Mouse (Mus musculus) midbrain, embryonic 12.5 days (tissue): Measurements from ENCODE around the gene Cmya5. TPM values are rescaled to one million over a fixed set of nuclear protein-coding genes. Genes with fewer than 3 reads are reported as not detected.
"Not testable (repeated sequence)": the region's sequence is repeated elsewhere in the genome, so short reads cannot be mapped to it uniquely, and the experiment has no call there.

ENCODE experiments used
- ATAC-seq: fragments of 200-750 bp; cut with Nextera tagmentation; 2 replicates; pipeline ENCODE4 v1.8.0; 2017; ENCODE audit warnings: low read depth, moderate TSS enrichment, moderate library complexity; ENCODE audit not compliant: low FRiP score
- H3K27ac ChIP-seq: fragments of 300-500 bp; sonication (generic); replicated peaks from 2 replicates; pipeline ENCODE4 v1.5.1; 2016; ENCODE audit warnings: mild to moderate bottlenecking
- H3K27me3 ChIP-seq: fragments of 300-500 bp; sonication (generic); 2 replicates; pipeline ENCODE4 v1.6.1; 2016; ENCODE audit warnings: mild to moderate bottlenecking
- H3K36me3 ChIP-seq: fragments of 300-500 bp; sonication (generic); 2 replicates; pipeline ENCODE4 v1.6.1; 2016
- H3K4me1 ChIP-seq: fragments of 300-500 bp; sonication (generic); 2 replicates; pipeline ENCODE4 v1.6.1; 2016
- H3K4me2 ChIP-seq: fragments of 300-500 bp; sonication (generic); replicated peaks from 2 replicates; pipeline ENCODE4 v1.6.1; 2016; ENCODE audit warnings: mild to moderate bottlenecking, moderate library complexity
- H3K4me3 ChIP-seq: fragments of 300-500 bp; sonication (generic); 2 replicates; pipeline ENCODE4 v1.5.1; 2016; ENCODE audit warnings: mild to moderate bottlenecking
- H3K9ac ChIP-seq: fragments of 300-500 bp; sonication (generic); replicated peaks from 2 replicates; pipeline ENCODE4 v1.6.1; 2016; ENCODE audit warnings: mild to moderate bottlenecking, moderate library complexity
- H3K9me3 ChIP-seq: fragments of 300-500 bp; sonication (generic); 2 replicates; pipeline ENCODE4 v1.6.1; 2016; ENCODE audit warnings: mild to moderate bottlenecking
- WGBS: fragments of 180-500 bp; shearing (Covaris S2); methylation state at CpG from one replicate; pipeline ENCODE4 v1.1.7; 2016; 5-methylcytosine and 5-hydroxymethylcytosine counted together
- polyA plus RNA-seq: library from polyadenylated mRNA; unstranded; fragments of >200 nt; fragmentation: Nextera tagmentation; extraction: Ambion mirVana; gene quantifications from 2 replicates; pipeline ENCODE4 v1.2.1, GENCODE M21; 2016

Gene Cmya5
- polyA plus RNA-seq, 1 experiment from 2014 or later: not detected

GRCm38 (mm10) chr13:93102340-93103090 is 42.0 kb downstream of the Cmya5 start:
- Histone ChIP-seq H3K27me3 (no peaks in the 10 kb centered on the region), H3K36me3 (no peaks in the 10 kb centered on the region), H3K9ac (no peak overlapping the region), H3K4me3 (no peak overlapping the region), H3K4me2 (no peak overlapping the region), H3K9me3 (no peaks in the 10 kb centered on the region), H3K27ac (no peak overlapping the region), H3K4me1 (no peaks in the 10 kb centered on the region)
- WGBS: 63% methylated on average over 4 of the region's 4 CpGs
- ATAC-seq: no peak

GRCm38 (mm10) chr13:93098596-93098995 is 45.9 kb downstream of the Cmya5 start:
- Histone ChIP-seq H3K9ac (no peak overlapping the region), H3K36me3 (no peaks in the 10 kb centered on the region), H3K9me3 (no peaks in the 10 kb centered on the region), H3K4me1 (no peaks in the 10 kb centered on the region), H3K27ac (no peak overlapping the region), H3K4me3 (no peak overlapping the region), H3K4me2 (no peak overlapping the region), H3K27me3 (no peaks in the 10 kb centered on the region)
- 85% methylated on average over 3 of the region's 3 CpGs for WGBS
- ATAC-seq: no peak

DNA sequence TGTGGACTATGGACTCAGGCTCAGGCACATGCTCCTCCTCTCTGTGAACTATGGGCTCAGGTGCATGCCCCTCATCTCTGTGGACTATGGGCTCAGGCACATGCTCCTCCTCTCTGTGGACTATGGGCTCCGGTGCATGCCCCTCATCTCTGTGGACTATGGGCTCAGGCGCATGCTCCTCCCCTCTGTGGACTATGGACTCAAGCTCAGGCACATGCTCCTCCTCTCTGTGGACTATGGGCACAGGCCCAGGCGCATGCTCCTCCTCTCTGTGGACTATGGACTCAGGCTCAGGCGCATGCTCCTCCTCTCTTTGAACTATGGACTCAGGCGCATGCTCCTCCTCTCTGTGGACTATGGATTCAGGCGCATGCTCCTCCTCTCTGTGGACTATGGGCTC is 47.9 kb downstream of the Cmya5 start:
- 93% methylated on average over 6 of the region's 6 CpGs for WGBS
- Histone ChIP-seq H3K27me3 (no peaks in the 10 kb centered on the region), H3K4me3 (no peak overlapping the region), H3K9ac (no peak overlapping the region), H3K4me2 (no peak overlapping the region), H3K9me3 (no peaks in the 10 kb centered on the region), H3K27ac (no peak overlapping the region), H3K4me1 (no peaks in the 10 kb centered on the region), H3K36me3 (no peaks in the 10 kb centered on the region)
- ATAC-seq: no peak

DNA sequence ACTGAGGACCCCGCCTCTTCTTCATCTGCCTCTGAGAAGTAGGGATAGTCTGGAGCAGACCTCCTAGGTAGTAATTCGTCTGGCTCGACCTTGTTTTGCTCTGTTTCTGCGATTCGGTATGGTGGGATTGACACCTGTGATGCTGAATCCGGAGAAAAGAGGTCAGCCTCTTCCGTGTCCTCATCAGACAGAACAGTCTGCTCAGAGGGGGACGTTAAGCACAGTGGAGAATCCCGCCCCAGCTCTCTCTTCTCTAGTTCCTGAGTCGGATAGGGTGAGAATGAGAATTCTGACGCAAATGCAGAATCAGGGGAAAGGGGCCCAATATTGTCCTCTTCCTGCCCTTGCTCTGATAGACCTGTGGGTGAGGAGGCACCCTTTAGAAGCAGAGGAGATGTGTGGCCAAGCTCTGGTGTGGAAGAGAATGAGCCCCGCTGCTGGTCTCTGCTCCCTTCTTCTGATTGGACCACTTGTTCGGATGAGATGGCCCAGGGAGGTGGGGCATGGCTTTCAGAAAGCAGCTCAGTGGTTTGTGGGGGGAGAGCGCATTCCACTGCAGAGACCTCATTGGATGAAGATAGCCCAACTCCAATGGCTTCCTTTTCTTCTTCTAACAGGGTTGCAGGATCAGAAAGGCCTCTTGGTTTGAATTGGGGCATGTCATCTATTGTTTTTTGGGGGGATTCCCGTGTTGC is 49.3 kb downstream of the Cmya5 start:
- Histone ChIP-seq H3K4me2 (no peak overlapping the region), H3K9me3 (no peaks in the 10 kb centered on the region), H3K27ac (no peak overlapping the region), H3K4me3 (no peak overlapping the region), H3K36me3 (no peaks in the 10 kb centered on the region), H3K9ac (no peak overlapping the region), H3K4me1 (no peaks in the 10 kb centered on the region), H3K27me3 (no peaks in the 10 kb centered on the region)
- no peak for ATAC-seq
- 89% methylated on average over 15 of the region's 15 CpGs for WGBS

- Histone ChIP-seq H3K36me3 (no peaks in the 10 kb centered on the region), H3K27me3 (no peaks in the 10 kb centered on the region), H3K4me1 (no peaks in the 10 kb centered on the region), H3K9me3 (no peaks in the 10 kb centered on the region), H3K27ac (no peak overlapping the region), H3K9ac (no peak overlapping the region), H3K4me3 (no peak overlapping the region), H3K4me2 (no peak overlapping the region)
- WGBS: 84% methylated on average over 10 of the region's 10 CpGs
- no peak for ATAC-seq
Observed at GRCm38 (mm10) chr13:93094204-93094935, 50.2 kb downstream of the Cmya5 start.

- no peak for ATAC-seq
- H3K9me3 ChIP-seq: no peaks in the 10 kb centered on the region
- H3K4me1 ChIP-seq: no peaks in the 10 kb centered on the region
- H3K27me3 ChIP-seq: no peaks in the 10 kb centered on the region
- 92% methylated on average over 5 of the region's 5 CpGs for WGBS
- H3K9ac ChIP-seq: no peak overlapping the region
- H3K36me3 ChIP-seq: no peaks in the 10 kb centered on the region
- no peak overlapping the region for H3K27ac ChIP-seq
- H3K4me2 ChIP-seq: no peak overlapping the region
- H3K4me3 ChIP-seq: no peak overlapping the region
Observed at GRCm38 (mm10) chr13:93093697-93094096, 50.8 kb downstream of the Cmya5 start.

DNA sequence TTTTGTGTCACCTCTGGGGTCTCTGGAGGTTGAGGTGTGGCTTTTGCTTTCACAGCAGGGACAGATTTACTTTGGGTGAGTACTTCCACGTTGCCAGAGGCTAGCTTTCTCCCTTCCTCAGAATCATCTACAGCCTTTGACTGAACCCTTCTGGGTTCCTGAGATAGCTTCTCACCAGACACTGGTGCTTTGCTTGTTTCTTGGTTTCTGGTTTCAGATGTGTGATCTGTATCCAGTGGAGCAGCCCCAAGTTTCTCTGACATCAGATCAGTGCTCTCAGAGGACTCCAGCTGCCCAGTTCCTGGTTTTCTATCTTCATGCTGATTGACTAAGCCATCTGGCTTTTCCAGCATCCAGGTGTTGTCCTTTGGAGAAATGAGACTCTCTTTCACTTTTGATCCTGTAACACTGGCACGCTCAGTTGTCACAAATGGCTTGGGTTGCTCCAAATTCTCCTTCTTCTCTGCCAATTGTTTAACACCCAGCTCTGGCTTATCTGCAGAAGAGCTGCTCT is 51.6 kb downstream of the Cmya5 start:
- 78% methylated on average over 2 of the region's 2 CpGs for WGBS
- no peak overlapping the region for H3K4me2 ChIP-seq
- H3K27me3 ChIP-seq: no peaks in the 10 kb centered on the region
- no peak for ATAC-seq
- H3K36me3 ChIP-seq: no peaks in the 10 kb centered on the region
- H3K4me3 ChIP-seq: no peak overlapping the region
- no peak overlapping the region for H3K27ac ChIP-seq
- H3K9me3 ChIP-seq: no peaks in the 10 kb centered on the region
- H3K4me1 ChIP-seq: no peaks in the 10 kb centered on the region
- no peak overlapping the region for H3K9ac ChIP-seq

DNA sequence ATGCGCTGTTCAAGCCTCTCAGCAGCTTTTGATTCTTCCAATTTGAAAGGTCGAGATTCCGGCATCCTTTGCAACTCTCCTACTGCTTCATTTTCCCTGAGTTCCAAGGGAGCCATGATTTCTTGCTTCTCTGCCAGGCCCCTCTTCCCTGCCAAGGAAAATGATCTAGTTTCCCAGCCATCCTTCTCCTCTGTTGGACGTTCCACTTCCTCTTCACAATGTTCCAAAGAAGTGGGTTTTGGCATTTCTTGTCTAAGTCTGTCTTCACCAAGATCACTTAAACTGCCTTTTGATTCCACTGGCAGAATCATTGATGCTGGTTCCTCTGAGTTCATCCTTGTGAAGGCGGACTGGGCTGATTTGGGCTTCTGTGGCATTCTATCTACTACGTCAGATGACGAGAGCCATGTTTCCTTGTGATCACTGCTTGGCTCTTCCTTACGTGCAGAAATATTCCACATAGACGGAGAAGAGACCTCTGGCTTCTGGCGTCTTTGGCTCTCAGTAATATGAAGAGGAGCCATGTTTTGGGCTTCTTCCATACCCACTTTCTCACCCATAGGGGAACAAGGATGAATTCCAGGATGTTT is 52.6 kb downstream of the Cmya5 start:
- no peak for ATAC-seq
- H3K27ac ChIP-seq: no peak overlapping the region
- H3K36me3 ChIP-seq: no peaks in the 10 kb centered on the region
- no peaks in the 10 kb centered on the region for H3K9me3 ChIP-seq
- WGBS: 92% methylated on average over 10 of the region's 10 CpGs
- no peak overlapping the region for H3K9ac ChIP-seq
- H3K4me3 ChIP-seq: no peak overlapping the region
- no peaks in the 10 kb centered on the region for H3K27me3 ChIP-seq
- no peaks in the 10 kb centered on the region for H3K4me1 ChIP-seq
- H3K4me2 ChIP-seq: no peak overlapping the region

DNA sequence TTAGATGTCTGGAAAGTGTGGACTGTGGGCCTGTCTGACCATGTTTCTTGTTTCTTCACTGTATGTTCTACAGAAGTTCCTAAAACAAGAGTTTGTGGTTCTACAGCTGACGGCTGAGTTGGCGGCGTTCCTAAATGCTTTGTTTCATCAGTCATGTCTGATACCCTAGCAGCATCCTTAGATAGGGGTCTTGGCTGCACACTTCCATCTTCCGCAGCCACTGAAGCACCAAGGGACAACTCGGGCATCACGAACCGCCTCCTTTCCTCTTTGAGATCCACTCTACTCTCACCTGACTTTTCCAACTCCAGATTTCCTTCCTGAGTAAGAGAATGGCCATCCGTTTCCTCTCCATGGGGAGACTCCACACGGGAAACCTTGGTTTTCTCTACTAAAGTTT is 53.3 kb downstream of the Cmya5 start:
- H3K4me3 ChIP-seq: no peak overlapping the region
- H3K4me1 ChIP-seq: no peaks in the 10 kb centered on the region
- no peaks in the 10 kb centered on the region for H3K36me3 ChIP-seq
- H3K27ac ChIP-seq: no peak overlapping the region
- H3K27me3 ChIP-seq: no peaks in the 10 kb centered on the region
- no peaks in the 10 kb centered on the region for H3K9me3 ChIP-seq
- no peak overlapping the region for H3K9ac ChIP-seq
- 92% methylated on average over 9 of the region's 9 CpGs for WGBS
- no peak overlapping the region for H3K4me2 ChIP-seq
- ATAC-seq: no peak

DNA sequence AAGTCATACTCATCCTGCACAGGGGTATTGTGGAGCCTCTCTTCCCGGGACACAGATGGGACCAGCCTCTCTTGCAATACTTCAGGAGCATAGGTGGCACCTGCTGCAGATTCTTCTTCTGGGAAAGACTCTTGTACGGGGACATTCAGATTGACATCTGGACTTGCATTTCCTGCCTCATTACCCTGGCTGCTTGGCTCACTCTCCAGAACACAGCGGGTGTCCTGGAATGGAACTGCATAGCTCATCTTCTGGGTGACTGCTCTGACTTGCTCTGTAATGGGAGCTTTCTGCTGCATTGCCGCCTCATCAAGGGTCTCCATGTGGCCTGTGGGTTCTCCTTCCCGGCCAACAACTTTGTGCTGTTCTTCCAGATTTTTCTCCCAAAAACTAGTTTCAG is 55.0 kb downstream of the Cmya5 start:
- H3K27me3 ChIP-seq: no peaks in the 10 kb centered on the region
- WGBS: 77% methylated on average over 5 of the region's 5 CpGs

DNA sequence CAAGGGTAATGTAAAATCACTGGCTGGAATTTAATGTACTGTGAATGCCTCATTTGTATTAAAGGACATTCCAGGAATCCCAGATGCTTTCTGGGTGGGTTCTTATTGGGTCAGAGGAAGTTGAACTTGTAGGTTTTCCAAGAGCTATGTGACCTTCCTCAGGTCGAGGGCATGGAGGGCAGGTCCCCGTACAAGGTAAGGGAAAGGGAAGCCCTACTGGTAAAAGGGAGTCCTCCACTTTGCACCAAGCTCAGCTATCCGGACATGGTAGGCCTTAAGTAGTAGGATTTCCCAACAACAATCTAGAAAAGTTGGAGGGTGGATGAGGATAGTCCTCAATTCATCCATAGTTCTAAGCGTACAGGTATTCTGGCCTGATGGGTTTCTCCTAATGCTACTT is 58.8 kb downstream of the Cmya5 start:
- no peaks in the 10 kb centered on the region for H3K36me3 ChIP-seq
- H3K27ac ChIP-seq: no peak overlapping the region
- ATAC-seq: no peak
- no peak overlapping the region for H3K9ac ChIP-seq
- no peaks in the 10 kb centered on the region for H3K4me1 ChIP-seq
- no peaks in the 10 kb centered on the region for H3K27me3 ChIP-seq
- 84% methylated on average over 4 of the region's 4 CpGs for WGBS
- no peak overlapping the region for H3K4me2 ChIP-seq
- H3K4me3 ChIP-seq: no peak overlapping the region
- no peaks in the 10 kb centered on the region for H3K9me3 ChIP-seq

More for the DNA sequence above, 55.0 kb downstream of the Cmya5 start:
- H3K9ac ChIP-seq: no peak overlapping the region
- H3K36me3 ChIP-seq: no peaks in the 10 kb centered on the region
- no peak overlapping the region for H3K27ac ChIP-seq
- no peak overlapping the region for H3K4me2 ChIP-seq
- ATAC-seq: no peak
- no peaks in the 10 kb centered on the region for H3K4me1 ChIP-seq
- H3K4me3 ChIP-seq: no peak overlapping the region
- H3K9me3 ChIP-seq: no peaks in the 10 kb centered on the region

DNA sequence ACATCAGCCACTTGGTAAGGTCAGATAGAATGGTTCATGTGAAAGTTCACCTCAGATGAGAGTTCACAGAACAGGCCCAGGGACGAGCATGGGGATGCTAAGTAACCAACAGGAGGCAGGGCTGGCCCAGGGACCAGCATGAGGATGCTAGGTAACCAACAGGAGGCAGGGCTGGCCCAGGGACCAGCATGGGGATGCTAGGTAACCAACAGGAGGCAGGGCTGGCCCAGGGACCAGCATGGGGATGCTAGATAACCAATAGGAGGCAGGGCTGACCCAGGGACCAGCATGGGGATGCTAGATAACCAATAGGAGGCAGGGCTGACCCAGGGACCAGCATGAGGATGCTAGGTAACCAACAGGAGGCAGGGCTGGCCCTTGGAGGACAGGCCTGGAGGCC is 62.2 kb downstream of the Cmya5 start:
- not testable (repeated sequence) for H3K36me3 ChIP-seq, ATAC-seq, H3K27ac ChIP-seq, H3K27me3 ChIP-seq, H3K4me3 ChIP-seq, H3K4me2 ChIP-seq, H3K9me3 ChIP-seq, H3K4me1 ChIP-seq, H3K9ac ChIP-seq
- WGBS: 68% methylated on average over 1 of the region's 1 CpGs
